Mouse (Mus musculus): ENCODE results near the gene Ndufv3. TPM values are rescaled to one million over a fixed set of nuclear protein-coding genes. Genes with fewer than 3 reads are reported as not detected.
A peak's percentile ranks its signal among the peaks of the same experiment; 100 is the strongest.

The Ndufv3 gene
- total and polyA plus RNA-seq, 2 experiments = 152 to 269 TPM

DNA sequence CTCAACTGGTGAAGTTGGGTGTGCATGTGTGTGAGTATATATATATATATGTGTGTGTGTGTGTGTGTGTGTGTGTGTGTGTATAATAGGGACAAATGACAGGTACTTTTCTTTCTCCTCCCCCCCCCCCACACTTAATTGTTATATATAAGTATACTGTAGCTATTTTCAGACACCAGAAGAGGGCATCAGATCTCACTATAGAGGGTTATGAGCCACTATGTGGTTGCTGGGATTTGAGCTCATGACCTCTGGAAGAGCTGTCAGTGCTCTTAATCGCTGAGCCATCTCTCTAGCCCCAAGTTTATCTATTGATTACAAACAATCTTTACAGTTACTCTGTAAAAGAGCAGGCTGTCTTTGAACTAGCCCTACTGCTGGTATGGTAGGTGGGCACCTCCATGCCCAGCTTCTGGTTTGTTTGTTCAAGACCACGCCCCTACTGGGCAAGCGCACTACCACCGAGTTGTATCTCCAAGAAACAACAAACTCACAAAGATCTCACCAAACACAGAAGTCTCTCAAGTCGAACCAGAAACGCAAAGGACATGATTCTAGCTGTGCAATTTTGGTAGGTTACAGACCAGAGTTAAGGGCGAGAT is 470 bp upstream of the Ndufv3 start:
- peak overlapping the region; percentile 68 for H3K27ac ChIP-seq (replicated peaks; ENCODE audit: insufficient read depth, low read depth, low read length)

DNA sequence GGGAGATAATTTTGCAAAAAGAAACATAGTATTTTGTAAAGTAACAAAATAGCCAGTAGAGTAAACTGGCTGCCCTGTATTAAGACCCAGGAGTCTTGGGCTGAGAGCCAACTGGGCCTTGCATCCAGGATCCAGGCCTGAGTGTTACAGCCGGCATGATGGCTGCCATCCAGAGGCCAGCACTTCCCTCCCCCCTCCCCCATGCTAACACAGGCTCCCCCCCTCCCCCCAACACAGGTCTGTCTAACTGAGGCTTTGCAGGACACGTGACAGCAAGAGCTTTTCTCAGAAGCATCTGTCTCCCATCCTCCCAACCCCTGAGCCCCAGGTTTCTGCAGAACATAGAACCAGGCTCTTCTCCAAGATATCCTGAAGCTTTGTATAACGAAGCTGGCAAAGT is 980 bp downstream of the Ndufv3 start:
- peak overlapping the region; percentile 90; the same call in 1 of the 2 replicates for H3K4me3 ChIP-seq (ENCODE audit: insufficient read depth, low read depth, low read length)
- TF ChIP-seq POLR2A (IDR thresholded peaks at IDR 0.05; ENCODE audit: extremely low read depth, insufficient read depth, low read length) = no peak
- no peak for TF ChIP-seq CTCF (IDR thresholded peaks at IDR 0.05; ENCODE audit: low read depth, low read length)
- DNase-seq (ENCODE audit: extremely low read depth, low read depth, low spot score) = peak; percentile 62
- H3K27ac ChIP-seq (replicated peaks; ENCODE audit: insufficient read depth, low read depth, low read length) = no peak overlapping the region
- H3K36me3 ChIP-seq (ENCODE audit: control insufficient read depth, insufficient read depth, low read length) = peaks cover 7% of the 10 kb centered on the region
- no peaks in the 10 kb centered on the region for H3K27me3 ChIP-seq (ENCODE audit: control insufficient read depth, insufficient read depth, low read length)
- no peak overlapping the region for H3K9ac ChIP-seq (ENCODE audit: low read depth, low read length)
- peaks cover 7% of the 10 kb centered on the region; the same call in 1 of the 2 replicates for H3K79me2 ChIP-seq (ENCODE audit: control insufficient read depth, insufficient read depth, low read length)
- no peaks in the 10 kb centered on the region; the same call in 1 of the 2 replicates for H3K4me1 ChIP-seq (ENCODE audit: control insufficient read depth, insufficient read depth, low read length)
- 17% methylated on average over 3 of the region's 3 CpGs for WGBS

More for the DNA sequence above, 470 bp upstream of the Ndufv3 start:
- DNase-seq (ENCODE audit: extremely low read depth, low read depth, low spot score) = peak; percentile 69
- Histone ChIP-seq H3K27me3 (ENCODE audit: control insufficient read depth, insufficient read depth, low read length) (no peaks in the 10 kb centered on the region), H3K79me2 (ENCODE audit: control insufficient read depth, insufficient read depth, low read length) (peaks cover 7% of the 10 kb centered on the region; the same call in 1 of the 2 replicates), H3K36me3 (ENCODE audit: control insufficient read depth, insufficient read depth, low read length) (peaks cover 7% of the 10 kb centered on the region), H3K9ac (ENCODE audit: low read depth, low read length) (peak overlapping the region; percentile 49; the same call in 1 of the 2 replicates), H3K4me1 (ENCODE audit: control insufficient read depth, insufficient read depth, low read length) (no peaks in the 10 kb centered on the region; the same call in 1 of the 2 replicates), H3K4me3 (ENCODE audit: insufficient read depth, low read depth, low read length) (peak overlapping the region; percentile 52)
- TF ChIP-seq CTCF (IDR thresholded peaks at IDR 0.05; ENCODE audit: low read depth, low read length) = no peak
- no peak for TF ChIP-seq POLR2A (IDR thresholded peaks at IDR 0.05; ENCODE audit: extremely low read depth, insufficient read depth, low read length)
- under 1% methylated on average over 7 of the region's 7 CpGs for WGBS

DNA sequence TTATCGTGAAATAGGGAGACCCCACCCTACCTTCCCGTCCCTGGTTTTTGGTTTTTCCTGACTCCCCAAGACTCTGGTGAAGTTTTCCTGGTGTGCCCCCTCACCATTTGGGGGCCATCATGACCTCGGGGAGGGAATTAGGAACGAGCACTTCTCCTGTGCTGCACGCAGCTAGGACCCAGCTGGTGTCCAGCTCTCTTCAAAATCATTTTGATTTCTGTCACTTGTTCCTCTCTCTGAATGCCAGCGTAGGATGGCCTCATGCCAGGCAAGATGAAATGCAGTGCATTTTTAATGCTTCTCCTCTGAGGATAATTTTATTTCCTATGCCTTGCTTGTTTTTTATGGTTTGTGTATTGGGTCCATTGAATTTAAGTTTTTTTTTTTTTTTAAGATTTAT is 2.0 kb downstream of the Ndufv3 start:
- Histone ChIP-seq H3K36me3 (ENCODE audit: control insufficient read depth, insufficient read depth, low read length) (peaks cover 9% of the 10 kb centered on the region), H3K9ac (ENCODE audit: low read depth, low read length) (no peak overlapping the region), H3K79me2 (ENCODE audit: control insufficient read depth, insufficient read depth, low read length) (peaks cover 7% of the 10 kb centered on the region; the same call in 1 of the 2 replicates), H3K27me3 (ENCODE audit: control insufficient read depth, insufficient read depth, low read length) (no peaks in the 10 kb centered on the region), H3K27ac (replicated peaks; ENCODE audit: insufficient read depth, low read depth, low read length) (no peak overlapping the region), H3K4me1 (ENCODE audit: control insufficient read depth, insufficient read depth, low read length) (no peaks in the 10 kb centered on the region; the same call in 1 of the 2 replicates), H3K4me3 (ENCODE audit: insufficient read depth, low read depth, low read length) (no peak overlapping the region)
- 95% methylated on average over 6 of the region's 6 CpGs for WGBS
- TF ChIP-seq POLR2A (IDR thresholded peaks at IDR 0.05; ENCODE audit: extremely low read depth, insufficient read depth, low read length) = no peak
- no peak for TF ChIP-seq CTCF (IDR thresholded peaks at IDR 0.05; ENCODE audit: low read depth, low read length)
- DNase-seq (ENCODE audit: extremely low read depth, low read depth, low spot score) = no peak

DNA sequence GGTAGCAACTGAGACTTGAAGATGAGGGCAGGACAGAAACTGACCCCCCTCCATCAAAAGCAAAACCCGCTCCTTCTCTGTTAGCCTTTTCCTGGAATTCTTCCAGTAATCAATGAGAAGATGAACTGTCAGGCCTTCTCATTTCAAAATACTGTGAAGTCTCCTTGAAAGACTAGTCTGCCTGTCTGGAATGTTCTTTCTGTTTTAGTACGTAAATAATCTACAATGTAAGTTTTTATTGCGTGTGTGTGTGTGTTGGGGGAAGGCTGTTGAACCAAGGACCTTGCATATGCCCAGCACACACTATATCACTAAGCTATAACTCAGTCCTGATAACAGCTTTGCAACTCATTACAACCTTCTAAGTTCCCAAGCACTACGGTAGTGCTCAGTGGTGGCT is 5.2 kb downstream of the Ndufv3 start:
- TF ChIP-seq CTCF (IDR thresholded peaks at IDR 0.05; ENCODE audit: low read depth, low read length) (no peak), POLR2A (IDR thresholded peaks at IDR 0.05; ENCODE audit: extremely low read depth, insufficient read depth, low read length) (no peak)
- WGBS = 87% methylated on average over 4 of the region's 4 CpGs
- Histone ChIP-seq H3K79me2 (ENCODE audit: control insufficient read depth, insufficient read depth, low read length) (peaks cover 7% of the 10 kb centered on the region; the same call in 1 of the 2 replicates), H3K36me3 (ENCODE audit: control insufficient read depth, insufficient read depth, low read length) (peaks cover 25% of the 10 kb centered on the region), H3K4me1 (ENCODE audit: control insufficient read depth, insufficient read depth, low read length) (no peaks in the 10 kb centered on the region; the same call in 1 of the 2 replicates), H3K4me3 (ENCODE audit: insufficient read depth, low read depth, low read length) (no peak overlapping the region), H3K27ac (replicated peaks; ENCODE audit: insufficient read depth, low read depth, low read length) (no peak overlapping the region), H3K27me3 (ENCODE audit: control insufficient read depth, insufficient read depth, low read length) (no peaks in the 10 kb centered on the region), H3K9ac (ENCODE audit: low read depth, low read length) (no peak overlapping the region)
- no peak for DNase-seq (ENCODE audit: extremely low read depth, low read depth, low spot score)

DNA sequence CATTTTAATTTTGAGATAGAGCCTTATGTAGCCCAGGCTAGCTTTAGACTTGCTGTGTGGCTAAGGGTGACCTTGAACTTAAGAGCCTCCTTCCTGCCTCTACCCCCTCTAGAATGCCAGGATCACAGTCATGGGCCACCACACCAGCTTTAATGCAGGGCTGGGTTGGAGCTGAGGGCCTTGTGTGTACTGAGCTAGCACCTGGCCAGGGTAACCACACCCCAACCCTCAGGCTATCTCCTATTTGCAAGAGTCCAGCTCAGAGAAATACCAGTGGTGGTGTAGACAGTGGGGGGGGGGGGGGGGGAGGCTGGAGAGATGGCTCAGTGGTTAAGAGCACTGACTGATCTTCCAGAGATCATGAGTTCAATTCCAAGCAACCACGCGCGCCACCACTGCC is 5.9 kb downstream of the Ndufv3 start:
- H3K79me2 ChIP-seq (ENCODE audit: control insufficient read depth, insufficient read depth, low read length) = peaks cover 7% of the 10 kb centered on the region; the same call in 1 of the 2 replicates
- TF ChIP-seq POLR2A (IDR thresholded peaks at IDR 0.05; ENCODE audit: extremely low read depth, insufficient read depth, low read length) (no peak), CTCF (IDR thresholded peaks at IDR 0.05; ENCODE audit: low read depth, low read length) (no peak)
- H3K27me3 ChIP-seq (ENCODE audit: control insufficient read depth, insufficient read depth, low read length) = no peaks in the 10 kb centered on the region
- no peak overlapping the region for H3K9ac ChIP-seq (ENCODE audit: low read depth, low read length)
- WGBS = 100% methylated on average over 3 of the region's 3 CpGs
- H3K27ac ChIP-seq (replicated peaks; ENCODE audit: insufficient read depth, low read depth, low read length) = no peak overlapping the region
- no peak for DNase-seq (ENCODE audit: extremely low read depth, low read depth, low spot score)
- H3K4me1 ChIP-seq (ENCODE audit: control insufficient read depth, insufficient read depth, low read length) = no peaks in the 10 kb centered on the region; the same call in 1 of the 2 replicates
- H3K36me3 ChIP-seq (ENCODE audit: control insufficient read depth, insufficient read depth, low read length) = peaks cover 28% of the 10 kb centered on the region
- H3K4me3 ChIP-seq (ENCODE audit: insufficient read depth, low read depth, low read length) = no peak overlapping the region

DNA sequence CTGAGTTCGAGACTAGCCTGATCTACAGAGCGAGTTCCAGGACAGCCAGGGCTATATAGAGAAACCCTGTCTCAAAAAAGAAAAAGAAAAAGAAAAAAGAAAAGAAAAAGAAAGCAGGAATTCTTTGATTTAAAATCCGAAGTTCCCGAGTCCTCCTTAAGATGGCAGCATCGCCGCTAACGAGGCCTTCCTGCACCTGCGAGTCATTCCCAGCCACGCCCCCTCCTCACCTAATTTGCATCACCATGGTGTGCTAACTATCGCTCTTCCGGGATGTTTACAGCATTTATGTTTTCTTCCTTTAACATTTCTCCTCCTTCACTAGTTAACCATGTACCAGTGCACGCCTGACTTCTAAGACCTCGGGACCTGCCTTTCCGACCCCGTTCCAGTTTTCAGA is 9.4 kb downstream of the Ndufv3 start:
- H3K36me3 ChIP-seq (ENCODE audit: control insufficient read depth, insufficient read depth, low read length) = peaks cover 31% of the 10 kb centered on the region
- no peaks in the 10 kb centered on the region for H3K27me3 ChIP-seq (ENCODE audit: control insufficient read depth, insufficient read depth, low read length)
- no peak overlapping the region for H3K27ac ChIP-seq (replicated peaks; ENCODE audit: insufficient read depth, low read depth, low read length)
- H3K79me2 ChIP-seq (ENCODE audit: control insufficient read depth, insufficient read depth, low read length) = no peaks in the 10 kb centered on the region; the same call in 1 of the 2 replicates
- DNase-seq (ENCODE audit: extremely low read depth, low read depth, low spot score) = no peak
- H3K9ac ChIP-seq (ENCODE audit: low read depth, low read length) = no peak overlapping the region
- no peak overlapping the region for H3K4me3 ChIP-seq (ENCODE audit: insufficient read depth, low read depth, low read length)
- no peaks in the 10 kb centered on the region for H3K4me1 ChIP-seq (ENCODE audit: control insufficient read depth, insufficient read depth, low read length)
- TF ChIP-seq POLR2A (IDR thresholded peaks at IDR 0.05; ENCODE audit: extremely low read depth, insufficient read depth, low read length) = no peak
- TF ChIP-seq CTCF (IDR thresholded peaks at IDR 0.05; ENCODE audit: low read depth, low read length) = peak; percentile 37; the same call in 1 of the 2 replicates
- 71% methylated on average over 15 of the region's 15 CpGs for WGBS
